Mouse (Mus musculus) lung, postnatal 4 days (tissue): ENCODE results near the gene Zmynd11.

ENCODE experiments used
- DNase-seq, 2 experiments: peaks; one replicate each; pipeline ENCODE4 v3.0.0; 2021

Zmynd11 gene

GRCm38 (mm10) chr13:9712971-9713370, 52.2 kb downstream of the Zmynd11 start:
- no peak for DNase-seq

- no peak for DNase-seq
These were observed 52.7 kb downstream of the Zmynd11 start for GRCm38 (mm10) chr13:9712409-9712808.

GRCm38 (mm10) chr13:9708433-9709240, 56.5 kb downstream of the Zmynd11 start:
- DNase-seq = no peak

GRCm38 (mm10) chr13:9706720-9707119, 58.4 kb downstream of the Zmynd11 start:
- DNase-seq = peak in 1 of 2 experiments; percentile 51

GRCm38 (mm10) chr13:9702615-9703235, 62.4 kb downstream of the Zmynd11 start:
- no peak for DNase-seq

GRCm38 (mm10) chr13:9697340-9697739, 67.8 kb downstream of the Zmynd11 start:
- DNase-seq = no peak

- peak; percentile 57 to 87 for DNase-seq
These were observed 69.3 kb downstream of the Zmynd11 start for GRCm38 (mm10) chr13:9695809-9696208.

GRCm38 (mm10) chr13:9695403-9695802, 69.7 kb downstream of the Zmynd11 start:
- DNase-seq = no peak

- no peak for DNase-seq
These were observed 70.5 kb downstream of the Zmynd11 start for GRCm38 (mm10) chr13:9694651-9695050.

GRCm38 (mm10) chr13:9692876-9693275, 72.3 kb downstream of the Zmynd11 start:
- no peak for DNase-seq

GRCm38 (mm10) chr13:9689366-9689765, 75.8 kb downstream of the Zmynd11 start:
- DNase-seq = no peak

- DNase-seq = no peak
These were observed 78.4 kb downstream of the Zmynd11 start for GRCm38 (mm10) chr13:9686765-9687164.

GRCm38 (mm10) chr13:9686261-9686660, 78.9 kb downstream of the Zmynd11 start:
- no peak for DNase-seq

- no peak for DNase-seq
These were observed 80.8 kb downstream of the Zmynd11 start for GRCm38 (mm10) chr13:9684153-9684923.

- DNase-seq = no peak
These were observed 81.8 kb downstream of the Zmynd11 start for GRCm38 (mm10) chr13:9683280-9683679.

- DNase-seq = no peak
These were observed 83.6 kb downstream of the Zmynd11 start for GRCm38 (mm10) chr13:9681492-9681891.

- DNase-seq = no peak
These were observed 91.0 kb downstream of the Zmynd11 start for GRCm38 (mm10) chr13:9674126-9674525.

GRCm38 (mm10) chr13:9669246-9669645, 95.9 kb downstream of the Zmynd11 start:
- DNase-seq = no peak

GRCm38 (mm10) chr13:9667954-9668496, 97.1 kb downstream of the Zmynd11 start:
- peak in 1 of 2 experiments; percentile 54 for DNase-seq

- DNase-seq = no peak
These were observed 101.5 kb downstream of the Zmynd11 start for GRCm38 (mm10) chr13:9663593-9663992.

GRCm38 (mm10) chr13:9660711-9661110, 104.4 kb downstream of the Zmynd11 start:
- no peak for DNase-seq

GRCm38 (mm10) chr13:9656613-9657012, 108.5 kb downstream of the Zmynd11 start:
- DNase-seq = no peak

- no peak for DNase-seq
These were observed 112.1 kb downstream of the Zmynd11 start for GRCm38 (mm10) chr13:9653018-9653417.
